Mouse (Mus musculus) G1E (cell line): Measurements from ENCODE around the gene Chst11.

Experiments used
- CTCF ChIP-seq: IDR thresholded peaks from 2 replicates; pipeline ENCODE4 v1.5.1; 2012; ENCODE audit warnings: low read depth, low read length, inconsistent platforms, mixed read lengths
- GATA1 ChIP-seq: IDR thresholded peaks from 2 replicates; pipeline ENCODE4 v1.6.1; 2012; ENCODE audit warnings: borderline replicate concordance, low read length, inconsistent platforms, mixed read lengths
- GATA2 ChIP-seq: IDR thresholded peaks from 2 replicates; pipeline ENCODE4 v1.6.1; 2012; ENCODE audit warnings: low read depth, low read length, inconsistent platforms, borderline replicate concordance

DNA sequence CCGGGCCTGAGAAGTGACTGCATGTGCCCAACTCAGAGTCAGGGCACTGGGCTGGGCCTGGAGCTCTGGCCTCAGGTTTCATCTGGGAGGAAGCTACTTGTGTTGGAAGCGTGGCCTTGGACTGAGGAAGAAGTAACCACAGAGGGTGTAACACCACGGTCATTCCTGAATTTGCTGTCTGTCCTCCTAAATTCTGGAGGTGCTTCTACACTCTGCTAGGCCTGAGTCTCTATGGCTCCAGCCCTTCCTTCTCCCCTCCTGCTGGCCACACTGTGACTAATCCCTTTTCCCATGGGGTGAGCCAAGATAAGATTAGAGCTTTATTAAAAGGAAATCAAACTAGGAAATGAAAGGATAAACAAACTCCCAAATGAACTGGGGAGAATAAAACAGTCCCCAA lies 133.3 kb downstream of the Chst11 start:
- TF ChIP-seq CTCF: no peak
- no peak for TF ChIP-seq GATA2
- no peak for TF ChIP-seq GATA1
